Mouse (Mus musculus): Measurements from ENCODE around the gene Gm49383.
A peak's percentile ranks its signal among the peaks of the same experiment; 100 is the strongest.
"Not testable (repeated sequence)": the region's sequence is repeated elsewhere in the genome, so short reads cannot be mapped to it uniquely, and the experiment has no call there.

Gm49383 gene

GRCm38 (mm10) chr12:69198985-69199384 lies 2.1 kb upstream of the Gm49383 start:
- DNase-seq, result no peak

- peak; percentile 88 for DNase-seq
Observed at GRCm38 (mm10) chr12:69198164-69198535, 1.2 kb upstream of the Gm49383 start, which contains the start of gene Dnaaf2. TSS of gene Dnaaf2 (minus strand) at chr12:69198429.

- peak; percentile 56 for DNase-seq
Observed at GRCm38 (mm10) chr12:69197378-69198163, 667 bp upstream of the Gm49383 start.

- no peak for DNase-seq
Observed at GRCm38 (mm10) chr12:69192637-69193036, 4.3 kb downstream of the Gm49383 start.

- DNase-seq, result no peak
Observed at GRCm38 (mm10) chr12:69191396-69191795, 5.5 kb downstream of the Gm49383 start.

GRCm38 (mm10) chr12:69190522-69190921 lies 6.4 kb downstream of the Gm49383 start:
- DNase-seq, result no peak

GRCm38 (mm10) chr12:69190074-69190473 lies 6.8 kb downstream of the Gm49383 start:
- no peak for DNase-seq

GRCm38 (mm10) chr12:69186811-69187471 lies 10.0 kb downstream of the Gm49383 start:
- no peak for DNase-seq

GRCm38 (mm10) chr12:69185371-69185770 lies 11.5 kb downstream of the Gm49383 start:
- no peak for DNase-seq

- peak; percentile 68 for DNase-seq
Observed at GRCm38 (mm10) chr12:69184342-69185295, 12.3 kb downstream of the Gm49383 start.

GRCm38 (mm10) chr12:69183583-69184308 lies 13.2 kb downstream of the Gm49383 start, which contains the start of the genes Rpl36al and Mgat2:
TSS of gene Rpl36al (minus strand) at chr12:69184083.
TSS of gene Mgat2 (plus strand) at chr12:69184157.
- peak; percentile 98 for DNase-seq

GRCm38 (mm10) chr12:69181800-69182199 lies 15.1 kb downstream of the Gm49383 start:
- DNase-seq, result no peak

- no peak for DNase-seq
Observed at GRCm38 (mm10) chr12:69179371-69179770, 17.5 kb downstream of the Gm49383 start.

GRCm38 (mm10) chr12:69177526-69177925 lies 19.4 kb downstream of the Gm49383 start:
- no peak for DNase-seq

- DNase-seq, result no peak
Observed at GRCm38 (mm10) chr12:69175975-69176374, 20.9 kb downstream of the Gm49383 start.

GRCm38 (mm10) chr12:69171307-69171706 lies 25.6 kb downstream of the Gm49383 start:
- DNase-seq, result no peak

GRCm38 (mm10) chr12:69168461-69169106 lies 28.3 kb downstream of the Gm49383 start, which contains the start of gene Lrr1:
TSS of gene Lrr1 (plus strand) at chr12:69168814.
- DNase-seq, result peak; percentile 91

- DNase-seq, result no peak
Observed at GRCm38 (mm10) chr12:69167656-69168460, 29.0 kb downstream of the Gm49383 start.

- DNase-seq, result not testable (repeated sequence)
Observed at GRCm38 (mm10) chr12:69166861-69167581, 29.9 kb downstream of the Gm49383 start.

- no peak for DNase-seq
Observed at GRCm38 (mm10) chr12:69164904-69165303, 32.0 kb downstream of the Gm49383 start.

Measured in embryo, embryonic 11 days (tissue).